Mouse (Mus musculus) gastrocnemius, postnatal 4 days (tissue): ENCODE measurements around the gene Rfk. TPM values are rescaled to one million over a fixed set of nuclear protein-coding genes. Genes with fewer than 3 reads are reported as not detected.

ENCODE experiments used
- DNase-seq, 2 experiments: peaks; one replicate each; pipeline ENCODE4 v3.0.0; 2021 to 2022; ENCODE audit warnings: low spot score in 2 of 2, mixed read lengths in 2 of 2
- total RNA-seq, 2 experiments: library from RNA; stranded (reverse); gene quantifications; 2 replicates each; pipeline ENCODE4 v1.2.3; 2021

Rfk gene
- total RNA-seq, 2 experiments from 2014 or later: 31.9 to 33.7 TPM

- DNase-seq: no peak
Measured at GRCm38 (mm10) chr19:17382807-17383397, 10.9 kb upstream of the Rfk start.

- DNase-seq: no peak
Measured at GRCm38 (mm10) chr19:17385022-17385421, 8.8 kb upstream of the Rfk start.

- no peak for DNase-seq
Measured at GRCm38 (mm10) chr19:17385426-17385825, 8.4 kb upstream of the Rfk start.

- no peak for DNase-seq
Measured at GRCm38 (mm10) chr19:17386424-17386823, 7.4 kb upstream of the Rfk start.

GRCm38 (mm10) chr19:17388404-17388803, 5.4 kb upstream of the Rfk start:
- DNase-seq: no peak

GRCm38 (mm10) chr19:17392866-17393265, 977 bp upstream of the Rfk start:
- no peak for DNase-seq

GRCm38 (mm10) chr19:17396802-17397201, 3.0 kb downstream of the Rfk start:
- no peak for DNase-seq

- no peak for DNase-seq
Measured at GRCm38 (mm10) chr19:17397922-17398321, 4.1 kb downstream of the Rfk start.

- DNase-seq: no peak
Measured at GRCm38 (mm10) chr19:17399965-17400364, 6.1 kb downstream of the Rfk start.

GRCm38 (mm10) chr19:17400571-17400970, 6.7 kb downstream of the Rfk start:
- DNase-seq: no peak

GRCm38 (mm10) chr19:17403175-17403574, 9.3 kb downstream of the Rfk start:
- no peak for DNase-seq

GRCm38 (mm10) chr19:17406823-17407222, 13.0 kb downstream of the Rfk start:
- DNase-seq: no peak

GRCm38 (mm10) chr19:17408591-17408990, 14.7 kb downstream of the Rfk start:
- no peak for DNase-seq

- no peak for DNase-seq
Measured at GRCm38 (mm10) chr19:17409351-17409750, 15.5 kb downstream of the Rfk start.

GRCm38 (mm10) chr19:17410465-17411065, 16.7 kb downstream of the Rfk start:
- DNase-seq: no peak

GRCm38 (mm10) chr19:17412915-17413459, 19.1 kb downstream of the Rfk start:
- no peak for DNase-seq

- no peak for DNase-seq
Measured at GRCm38 (mm10) chr19:17417855-17418254, 24.0 kb downstream of the Rfk start.

- no peak for DNase-seq
Measured at GRCm38 (mm10) chr19:17423306-17423705, 29.5 kb downstream of the Rfk start.

GRCm38 (mm10) chr19:17427824-17428560, 34.1 kb downstream of the Rfk start:
- no peak for DNase-seq

GRCm38 (mm10) chr19:17428561-17428914, 34.7 kb downstream of the Rfk start:
- no peak for DNase-seq

GRCm38 (mm10) chr19:17436651-17437050, 42.8 kb downstream of the Rfk start:
- no peak for DNase-seq

GRCm38 (mm10) chr19:17439476-17440189, 45.8 kb downstream of the Rfk start:
- DNase-seq: no peak
